Mouse (Mus musculus) MEL (cell line): ENCODE measurements around the gene Sergef. TPM values are rescaled to one million over a fixed set of nuclear protein-coding genes. Genes with fewer than 3 reads are reported as not detected.

Source experiments
- DNase-seq: peaks from one replicate; pipeline ENCODE4 v3.0.0; 2011; ENCODE audit warnings: low read depth, low spot score
- H3K27ac ChIP-seq: 2 replicates; pipeline ENCODE4 v1.5.1; 2012; ENCODE audit warnings: low read depth, mild to moderate bottlenecking, control low read depth, low read length, moderate library complexity; ENCODE audit not compliant: control insufficient read depth
- H3K27me3 ChIP-seq, 2 experiments: fragments of 150-350 bp in 1 of 2; sonication (generic) in 1 of 2; 2 replicates each; pipeline ENCODE4 v1.6.1; 2012; ENCODE audit warnings: low read length in 2 of 2, mild to moderate bottlenecking in 2 of 2, improper control_type of control experiment in 1 of 2, moderate library complexity in 1 of 2; ENCODE audit not compliant: insufficient read depth in 2 of 2, control insufficient read depth in 1 of 2
- H3K36me3 ChIP-seq, 2 experiments: 2 replicates each; pipeline ENCODE4 v1.6.1; 2012 to 2014; ENCODE audit warnings: low read length in 2 of 2, improper control_type of control experiment in 1 of 2, inconsistent platforms in 1 of 2, mild to moderate bottlenecking in 1 of 2; ENCODE audit not compliant: insufficient read depth in 2 of 2, control insufficient read depth in 1 of 2
- H3K4me1 ChIP-seq, 2 experiments: fragments of 150-350 bp in 1 of 2; sonication (generic) in 1 of 2; 2 replicates each; pipeline ENCODE4 v1.6.1; 2012; ENCODE audit warnings: low read length in 2 of 2, improper control_type of control experiment in 1 of 2, mild to moderate bottlenecking in 1 of 2; ENCODE audit not compliant: insufficient read depth in 2 of 2, control insufficient read depth in 1 of 2
- H3K4me3 ChIP-seq, 2 experiments: fragments of 150-350 bp in 1 of 2; sonication (generic) in 1 of 2; 2 replicates each; pipeline ENCODE4 v1.5.1; 2012; ENCODE audit warnings: low read depth in 2 of 2, low read length in 2 of 2, mild to moderate bottlenecking in 2 of 2, moderate library complexity in 2 of 2, control low read depth in 1 of 2, improper control_type of control experiment in 1 of 2; ENCODE audit not compliant: control insufficient read depth in 1 of 2, insufficient read depth in 1 of 2
- H3K79me2 ChIP-seq: 2 replicates; pipeline ENCODE4 v1.6.1; 2012; ENCODE audit warnings: mild to moderate bottlenecking, low read length, moderate library complexity; ENCODE audit not compliant: control insufficient read depth, poor library complexity, insufficient read depth
- H3K9ac ChIP-seq: 2 replicates; pipeline ENCODE4 v1.6.1; 2012; ENCODE audit warnings: low read depth, mild to moderate bottlenecking, control low read depth, low read length, moderate library complexity; ENCODE audit not compliant: control insufficient read depth, poor library complexity, severe bottlenecking
- H3K9me3 ChIP-seq: fragments of 150-350 bp; sonication (generic); replicated peaks from 2 replicates; pipeline ENCODE4 v1.6.1; 2012; ENCODE audit warnings: mild to moderate bottlenecking, low read length, improper control_type of control experiment, moderate library complexity; ENCODE audit not compliant: insufficient read depth
- CHD2 ChIP-seq: IDR thresholded peaks from 2 replicates; pipeline ENCODE4 v1.6.1; 2011; ENCODE audit warnings: low read length, improper control_type of control experiment
- ELF1 ChIP-seq: IDR thresholded peaks from 2 replicates; pipeline ENCODE4 v1.6.1; 2014; ENCODE audit warnings: low read depth, mild to moderate bottlenecking, inconsistent platforms, low read length, improper control_type of control experiment, moderate library complexity
- EP300 ChIP-seq, 2 experiments: IDR thresholded peaks; 2 replicates each; pipeline ENCODE4 v1.6.1; 2011; ENCODE audit warnings: improper control_type of control experiment in 2 of 2, low read length in 2 of 2, low read depth in 1 of 2, mild to moderate bottlenecking in 1 of 2
- GATA1 ChIP-seq: IDR thresholded peaks from 2 replicates; pipeline ENCODE4 v1.6.1; 2011; ENCODE audit warnings: low read depth, low read length, improper control_type of control experiment
- KAT2A ChIP-seq: conservative IDR thresholded peaks from 2 replicates; pipeline ENCODE4 v1.6.1; 2012; ENCODE audit warnings: low read depth, low read length, improper control_type of control experiment, inconsistent platforms
- MAFK ChIP-seq: IDR thresholded peaks from 2 replicates; pipeline ENCODE4 v1.6.1; 2011; ENCODE audit warnings: low read depth, mild to moderate bottlenecking, low read length, improper control_type of control experiment, borderline replicate concordance
- MYB ChIP-seq: IDR thresholded peaks from 2 replicates; pipeline ENCODE4 v1.6.1; 2011; ENCODE audit warnings: mild to moderate bottlenecking, low read depth, low read length, improper control_type of control experiment
- POLR2AphosphoS5 ChIP-seq: IDR thresholded peaks from 2 replicates; pipeline ENCODE4 v1.6.1; 2012; ENCODE audit warnings: low read depth, borderline replicate concordance, mild to moderate bottlenecking, inconsistent platforms, low read length, moderate library complexity, mixed read lengths
- RAD21 ChIP-seq: IDR thresholded peaks from 2 replicates; pipeline ENCODE4 v1.6.1; 2011; ENCODE audit warnings: mild to moderate bottlenecking, low read depth, low read length, improper control_type of control experiment
- RCOR1 ChIP-seq: IDR thresholded peaks from 2 replicates; pipeline ENCODE4 v1.6.1; 2012; ENCODE audit warnings: low read depth, mild to moderate bottlenecking, inconsistent platforms, low read length, improper control_type of control experiment
- SMC3 ChIP-seq: IDR thresholded peaks from 2 replicates; pipeline ENCODE4 v1.6.1; 2011; ENCODE audit warnings: low read depth, low read length, improper control_type of control experiment
- TAL1 ChIP-seq: IDR thresholded peaks from 2 replicates; pipeline ENCODE4 v1.6.1; 2012; ENCODE audit warnings: mild to moderate bottlenecking, inconsistent platforms, low read length, moderate library complexity, mixed read lengths
- TCF12 ChIP-seq: IDR thresholded peaks from 2 replicates; pipeline ENCODE4 v1.6.1; 2014; ENCODE audit warnings: low read depth, mild to moderate bottlenecking, inconsistent platforms, low read length, improper control_type of control experiment, moderate library complexity
- UBTF ChIP-seq: IDR thresholded peaks from 2 replicates; pipeline ENCODE4 v1.6.1; 2012; ENCODE audit warnings: low read depth, mild to moderate bottlenecking, inconsistent platforms, low read length, improper control_type of control experiment, moderate library complexity, borderline replicate concordance; ENCODE audit not compliant: insufficient read depth
- USF1 ChIP-seq: IDR thresholded peaks from 2 replicates; pipeline ENCODE4 v1.6.1; 2014; ENCODE audit warnings: low read depth, mild to moderate bottlenecking, inconsistent platforms, low read length, improper control_type of control experiment, moderate library complexity
- USF2 ChIP-seq, 2 experiments: IDR thresholded peaks; 2 replicates each; pipeline ENCODE4 v1.6.1; 2011 to 2012; ENCODE audit warnings: improper control_type of control experiment in 2 of 2, low read length in 2 of 2, borderline replicate concordance in 1 of 2, inconsistent platforms in 1 of 2, low read depth in 1 of 2, mild to moderate bottlenecking in 1 of 2; ENCODE audit not compliant: insufficient read depth in 1 of 2
- ZC3H11A ChIP-seq: IDR thresholded peaks from 2 replicates; pipeline ENCODE4 v1.6.1; 2012; ENCODE audit warnings: low read depth, mild to moderate bottlenecking, inconsistent platforms, low read length, improper control_type of control experiment
- polyA plus RNA-seq, 2 experiments: library from polyadenylated mRNA; stranded (reverse) in 1 of 2; unstranded in 1 of 2; fragments of >175 nt in 1 of 2; fragments of >200 nt in 1 of 2; gene quantifications; 2 replicates each; pipeline versions ENCODE4 v1.2.1 to v1.2.4; 2012; ENCODE audit warnings: low replicate concordance in 2 of 2, low read depth in 1 of 2; ENCODE audit not compliant: insufficient read length in 2 of 2, insufficient read depth in 1 of 2, missing spikeins in 1 of 2
- total RNA-seq: library from RNA; depleted of rRNA; stranded (reverse); fragments of 300-350 nt; gene quantifications from 2 replicates; pipeline ENCODE4 v1.2.3, GENCODE M21; 2012

Gene Sergef
- total and polyA plus RNA-seq, 3 experiments = 7.6 to 11.7 TPM; not detected in 1

DNA sequence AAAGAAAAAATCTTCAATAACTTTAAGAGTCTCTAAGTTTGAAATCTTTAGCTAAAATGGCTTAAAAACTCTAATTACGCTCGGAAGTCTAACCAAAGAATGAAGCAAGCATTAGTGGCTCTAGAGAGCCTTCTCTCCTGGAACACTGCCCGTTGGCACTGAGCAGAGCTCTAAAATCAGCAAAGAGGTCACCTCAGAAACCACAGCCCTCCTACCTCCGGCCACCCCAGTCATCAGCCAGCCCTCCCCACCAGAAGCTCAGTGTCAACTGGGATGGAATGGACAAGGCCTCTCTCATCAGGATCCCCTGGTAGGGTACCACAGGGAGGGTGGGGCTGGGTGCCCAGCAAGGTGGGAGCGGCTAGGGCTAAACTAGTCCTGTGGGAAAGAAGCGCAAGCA lies 80.0 kb downstream of the Sergef start:
- H3K4me3 ChIP-seq = no peak overlapping the region
- peaks cover 0 to 12% of the 10 kb centered on the region in 2 experiments; a peak in 2 of 4 replicates for H3K36me3 ChIP-seq
- no peak overlapping the region for H3K27ac ChIP-seq
- H3K9me3 ChIP-seq = no peaks in the 10 kb centered on the region
- TF ChIP-seq TCF12 (no peak), RCOR1 (no peak), TAL1 (no peak)
- H3K9ac ChIP-seq = no peak overlapping the region
- no peak for DNase-seq
- peaks cover 0 to 20% of the 10 kb centered on the region in 2 experiments; a peak in 3 of 4 replicates for H3K4me1 ChIP-seq
- no peaks in the 10 kb centered on the region for H3K27me3 ChIP-seq
- no peaks in the 10 kb centered on the region for H3K79me2 ChIP-seq

DNA sequence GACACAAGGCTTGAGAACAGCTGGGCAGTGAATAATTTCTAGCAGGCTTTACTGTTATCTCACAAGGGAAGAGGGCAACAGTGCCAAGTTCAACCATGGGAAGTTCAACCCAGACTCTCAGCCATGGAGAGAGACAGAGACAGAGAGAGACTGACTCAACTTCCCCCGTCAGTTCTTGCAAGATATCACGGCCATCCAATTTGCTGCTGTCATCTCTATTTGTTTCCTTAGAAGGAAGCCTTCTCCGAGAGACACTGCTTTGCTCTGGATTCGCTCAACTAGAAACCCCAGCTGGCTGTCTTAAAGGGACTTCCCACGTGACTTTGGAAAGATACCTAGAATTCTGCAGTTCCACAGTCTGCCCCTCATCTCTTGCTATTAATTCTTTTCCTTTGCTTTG lies 80.6 kb downstream of the Sergef start:
- peak; percentile 29 for DNase-seq
- TF ChIP-seq TCF12 (no peak), USF2 (IDR thresholded peaks at IDR 0.05; ENCODE audit: borderline replicate concordance in 1 of 2, insufficient read depth in 1 of 2, low read depth in 1 of 2, low read length in 2 of 2) (no peak), MAFK (no peak), CHD2 (no peak), RAD21 (no peak), ELF1 (no peak), POLR2AphosphoS5 (no peak)
- H3K4me1 ChIP-seq = peaks cover 0 to 20% of the 10 kb centered on the region in 2 experiments; a peak in 3 of 4 replicates

DNA sequence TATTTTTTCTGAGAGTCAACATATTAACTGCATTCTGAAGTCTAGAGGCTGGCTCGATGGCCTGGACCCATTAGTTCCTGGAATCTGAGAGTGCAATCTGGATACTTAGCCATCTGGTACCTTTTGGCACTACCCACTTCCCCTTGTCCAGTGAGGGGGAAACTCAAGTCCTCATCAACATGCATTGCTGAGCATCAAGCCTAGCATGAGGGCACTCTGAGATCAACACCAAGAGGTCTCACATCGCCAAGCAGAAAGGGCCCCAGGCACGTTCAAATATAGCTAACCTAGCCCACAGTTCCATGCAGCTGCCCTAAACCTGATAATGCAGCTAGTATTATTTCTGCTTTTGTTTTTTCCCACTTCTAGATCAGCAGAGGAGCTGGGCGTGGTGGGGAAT lies 81.6 kb downstream of the Sergef start:
- Histone ChIP-seq H3K27ac (no peak overlapping the region), H3K79me2 (no peaks in the 10 kb centered on the region), H3K4me1 (peaks cover 0 to 20% of the 10 kb centered on the region in 2 experiments; a peak in 3 of 4 replicates), H3K36me3 (peaks cover 0 to 12% of the 10 kb centered on the region in 2 experiments; a peak in 2 of 4 replicates), H3K27me3 (no peaks in the 10 kb centered on the region), H3K4me3 (no peak overlapping the region), H3K9me3 (no peaks in the 10 kb centered on the region), H3K9ac (no peak overlapping the region)
- TF ChIP-seq GATA1 (peak; percentile 20; the same call in 1 of the 2 replicates), MYB (no peak), ZC3H11A (no peak), USF1 (no peak), KAT2A (no peak), MAFK (no peak), EP300 (IDR thresholded peaks at IDR 0.05; ENCODE audit: low read depth in 1 of 2, low read length in 2 of 2) (0 out of 4 replicates have a peak, but pooled peaks of 1 of the 2 experiments have one; percentile 14), SMC3 (no peak), UBTF (no peak)
- peak; percentile 59 for DNase-seq

More for the DNA sequence above, 80.6 kb downstream of the Sergef start:
- Histone ChIP-seq H3K9me3 (no peaks in the 10 kb centered on the region), H3K79me2 (no peaks in the 10 kb centered on the region), H3K27me3 (no peaks in the 10 kb centered on the region), H3K4me3 (no peak overlapping the region), H3K27ac (no peak overlapping the region), H3K36me3 (peaks cover 0 to 12% of the 10 kb centered on the region in 2 experiments; a peak in 2 of 4 replicates), H3K9ac (no peak overlapping the region)
